Mouse (Mus musculus) forebrain, embryonic 11.5 days (tissue): ENCODE measurements around the gene Treml2. TPM values are rescaled to one million over a fixed set of nuclear protein-coding genes. Genes with fewer than 3 reads are reported as not detected.

Source experiments
- ATAC-seq: fragments of 200-750 bp; cut with Nextera tagmentation; replicated peaks from 2 replicates; pipeline ENCODE4 v1.8.0; 2017; ENCODE audit warnings: moderate TSS enrichment; ENCODE audit not compliant: low FRiP score
- DNase-seq: peaks from one replicate; pipeline ENCODE4 v3.0.0-alpha.2; 2017; ENCODE audit warnings: low spot score
- H3K27ac ChIP-seq: fragments of 300-500 bp; sonication (generic); 2 replicates; pipeline ENCODE4 v1.5.1; 2014; ENCODE audit warnings: low read depth, low read length
- H3K27me3 ChIP-seq: fragments of 300-500 bp; sonication (generic); 2 replicates; pipeline ENCODE4 v1.6.1; 2014; ENCODE audit warnings: mild to moderate bottlenecking, low read length, mixed read lengths; ENCODE audit not compliant: control insufficient read depth, insufficient read depth
- H3K36me3 ChIP-seq: fragments of 300-500 bp; sonication (generic); 2 replicates; pipeline ENCODE4 v1.6.1; 2014; ENCODE audit warnings: mild to moderate bottlenecking, low read length, moderate library complexity, mixed read lengths; ENCODE audit not compliant: control insufficient read depth, insufficient read depth
- H3K4me1 ChIP-seq: fragments of 300-500 bp; sonication (generic); replicated peaks from 2 replicates; pipeline ENCODE4 v1.6.1; 2014; ENCODE audit warnings: low read length, mixed read lengths; ENCODE audit not compliant: control insufficient read depth, insufficient read depth
- H3K4me2 ChIP-seq: fragments of 300-500 bp; sonication (generic); 2 replicates; pipeline ENCODE4 v1.6.1; 2014; ENCODE audit warnings: low read depth, mild to moderate bottlenecking, low read length, moderate library complexity, mixed read lengths; ENCODE audit not compliant: severe bottlenecking
- H3K4me3 ChIP-seq: fragments of 300-500 bp; sonication (generic); 2 replicates; pipeline ENCODE4 v1.5.1; 2014; ENCODE audit warnings: low read depth, low read length
- H3K9ac ChIP-seq: fragments of 300-500 bp; sonication (generic); 2 replicates; pipeline ENCODE4 v1.6.1; 2014; ENCODE audit warnings: low read length
- H3K9me3 ChIP-seq: fragments of 300-500 bp; sonication (generic); 2 replicates; pipeline ENCODE4 v1.6.1; 2016; ENCODE audit warnings: low read length, mixed read lengths; ENCODE audit not compliant: control insufficient read depth
- WGBS: fragments of 180-500 bp; shearing (Covaris S2); extraction: QIAGEN DNeasy Blood & Tissue Kit; methylation state at CpG from one replicate; pipeline ENCODE4 v1.1.7; 2014; 5-methylcytosine and 5-hydroxymethylcytosine counted together
- polyA plus RNA-seq: library from polyadenylated mRNA; unstranded; fragments of >200 nt; fragmentation: Nextera tagmentation; extraction: Ambion mirVana; gene quantifications from 2 replicates; pipeline ENCODE4 v1.2.1, GENCODE M21; 2014

Treml2 gene
- polyA plus RNA-seq, 1 experiment from 2014 or later, result 0.20 TPM

- no peak overlapping the region for H3K4me2 ChIP-seq
- H3K4me3 ChIP-seq, result no peak overlapping the region
- no peak overlapping the region for H3K27ac ChIP-seq
- ATAC-seq (no peak), DNase-seq (no peak)
- H3K9ac ChIP-seq, result no peak overlapping the region
- no peaks in the 10 kb centered on the region for H3K9me3 ChIP-seq
- H3K27me3 ChIP-seq, result no peaks in the 10 kb centered on the region
- 86% methylated on average over 4 of the region's 4 CpGs for WGBS
- no peaks in the 10 kb centered on the region for H3K36me3 ChIP-seq
- no peaks in the 10 kb centered on the region for H3K4me1 ChIP-seq
Measured at GRCm38 (mm10) chr17:48360462-48360861, 61.2 kb downstream of the Treml2 start.

Other genes with a start within 250 kb of the Treml2 start
- gene 1700067P10Rik, start 210.2 kb upstream of the Treml2 start, polyA plus RNA-seq, result not detected in 2 replicates
- not detected in 2 replicates for gene 9830107B12Rik, start 153.2 kb upstream of the Treml2 start, polyA plus RNA-seq
- gene A530064D06Rik, start 132.2 kb upstream of the Treml2 start, polyA plus RNA-seq, result not detected in 2 replicates
- gene Trem1, start 66.7 kb upstream of the Treml2 start, polyA plus RNA-seq, result 0.12 TPM in 1 of 2 replicates, not detected in the other
- not detected in 2 replicates for gene Trem3, start 51.7 kb upstream of the Treml2 start, polyA plus RNA-seq
- not detected in 2 replicates for gene Treml4, start 35.2 kb upstream of the Treml2 start, polyA plus RNA-seq
- 0.25 TPM in 1 of 2 replicates, not detected in the other for gene B430306N03Rik, start 16.6 kb downstream of the Treml2 start, polyA plus RNA-seq
- 1.0 and 1.2 TPM in 2 replicates for gene Trem2, start 46.9 kb downstream of the Treml2 start, polyA plus RNA-seq
- gene Treml1, start 60.4 kb downstream of the Treml2 start, polyA plus RNA-seq, result 2.6 TPM in 2 replicates
- gene Nfya, start 110.4 kb downstream of the Treml2 start, polyA plus RNA-seq, result 24.5 and 25.6 TPM in 2 replicates
- gene Oard1, start 110.5 kb downstream of the Treml2 start, polyA plus RNA-seq, result 91.6 and 91.8 TPM in 2 replicates
- 0.51 and 0.56 TPM in 2 replicates for gene Apobec2, start 133.4 kb downstream of the Treml2 start, polyA plus RNA-seq
- 0.63 and 1.4 TPM in 2 replicates for gene Tspo2, start 152.0 kb downstream of the Treml2 start, polyA plus RNA-seq
- 0.17 and 0.25 TPM in 2 replicates for gene Unc5cl, start 155.4 kb downstream of the Treml2 start, polyA plus RNA-seq